Mouse (Mus musculus): Measurements from ENCODE around the gene AY358078. TPM values are rescaled to one million over a fixed set of nuclear protein-coding genes. Genes with fewer than 3 reads are reported as not detected.
"Not testable (repeated sequence)": the region's sequence is repeated elsewhere in the genome, so short reads cannot be mapped to it uniquely, and the experiment has no call there.

The AY358078 gene
- polyA plus RNA-seq, 1 experiment from 2014 or later = not detected

GRCm38 (mm10) chr14:51794106-51794505 lies 5.7 kb upstream of the AY358078 start:
- H3K4me2 ChIP-seq (ENCODE audit: low read depth, low read length) = no peak overlapping the region
- no peaks in the 10 kb centered on the region for H3K9me3 ChIP-seq (replicated peaks; ENCODE audit: control insufficient read depth, low read length)
- no peak overlapping the region for H3K9ac ChIP-seq (ENCODE audit: low read length)
- H3K27ac ChIP-seq (ENCODE audit: low read length) = no peak overlapping the region
- WGBS = 51% methylated on average over 2 of the region's 2 CpGs
- no peaks in the 10 kb centered on the region for H3K36me3 ChIP-seq (ENCODE audit: control insufficient read depth, insufficient read depth, low read length)
- no peak overlapping the region for H3K4me3 ChIP-seq (replicated peaks; ENCODE audit: low read length)
- no peaks in the 10 kb centered on the region for H3K4me1 ChIP-seq (ENCODE audit: control insufficient read depth, insufficient read depth, low read length)
- no peaks in the 10 kb centered on the region for H3K27me3 ChIP-seq (ENCODE audit: control insufficient read depth, insufficient read depth, low read length)
- no peak for ATAC-seq (ENCODE audit: insufficient read depth, low FRiP score)

GRCm38 (mm10) chr14:51826625-51827024 lies 26.8 kb downstream of the AY358078 start:
- no peak overlapping the region for H3K9ac ChIP-seq (ENCODE audit: low read length)

GRCm38 (mm10) chr14:51827842-51828241 lies 28.0 kb downstream of the AY358078 start:
- H3K4me1 ChIP-seq (ENCODE audit: control insufficient read depth, insufficient read depth, low read length); H3K36me3 ChIP-seq (ENCODE audit: control insufficient read depth, insufficient read depth, low read length); H3K4me2 ChIP-seq (ENCODE audit: low read depth, low read length); H3K9me3 ChIP-seq (replicated peaks; ENCODE audit: control insufficient read depth, low read length); H3K27me3 ChIP-seq (ENCODE audit: control insufficient read depth, insufficient read depth, low read length); H3K27ac ChIP-seq (ENCODE audit: low read length); H3K4me3 ChIP-seq (replicated peaks; ENCODE audit: low read length); H3K9ac ChIP-seq (ENCODE audit: low read length); ATAC-seq (ENCODE audit: insufficient read depth, low FRiP score): not testable (repeated sequence)
- 25% methylated on average over 5 of the region's 5 CpGs for WGBS

More at GRCm38 (mm10) chr14:51826625-51827024, 26.8 kb downstream of the AY358078 start:
- no peaks in the 10 kb centered on the region for H3K4me1 ChIP-seq (ENCODE audit: control insufficient read depth, insufficient read depth, low read length)
- no peak for ATAC-seq (ENCODE audit: insufficient read depth, low FRiP score)
- H3K36me3 ChIP-seq (ENCODE audit: control insufficient read depth, insufficient read depth, low read length) = no peaks in the 10 kb centered on the region
- no peak overlapping the region for H3K4me3 ChIP-seq (replicated peaks; ENCODE audit: low read length)
- no peak overlapping the region for H3K4me2 ChIP-seq (ENCODE audit: low read depth, low read length)
- no peaks in the 10 kb centered on the region for H3K9me3 ChIP-seq (replicated peaks; ENCODE audit: control insufficient read depth, low read length)
- 58% methylated on average over 1 of the region's 1 CpGs for WGBS
- no peaks in the 10 kb centered on the region for H3K27me3 ChIP-seq (ENCODE audit: control insufficient read depth, insufficient read depth, low read length)
- H3K27ac ChIP-seq (ENCODE audit: low read length) = no peak overlapping the region

- no peak for ATAC-seq (ENCODE audit: insufficient read depth, low FRiP score)
- no peaks in the 10 kb centered on the region for H3K27me3 ChIP-seq (ENCODE audit: control insufficient read depth, insufficient read depth, low read length)
- H3K36me3 ChIP-seq (ENCODE audit: control insufficient read depth, insufficient read depth, low read length) = no peaks in the 10 kb centered on the region
- H3K27ac ChIP-seq (ENCODE audit: low read length) = no peak overlapping the region
- H3K4me3 ChIP-seq (replicated peaks; ENCODE audit: low read length) = no peak overlapping the region
- H3K4me2 ChIP-seq (ENCODE audit: low read depth, low read length) = no peak overlapping the region
- 85% methylated on average over 6 of the region's 6 CpGs for WGBS
- H3K4me1 ChIP-seq (ENCODE audit: control insufficient read depth, insufficient read depth, low read length) = no peaks in the 10 kb centered on the region
- H3K9me3 ChIP-seq (replicated peaks; ENCODE audit: control insufficient read depth, low read length) = no peaks in the 10 kb centered on the region
- H3K9ac ChIP-seq (ENCODE audit: low read length) = no peak overlapping the region
These were observed 29.3 kb downstream of the AY358078 start for GRCm38 (mm10) chr14:51829188-51829587.

GRCm38 (mm10) chr14:51838480-51838879 lies 38.6 kb downstream of the AY358078 start:
- ATAC-seq (ENCODE audit: insufficient read depth, low FRiP score); H3K9ac ChIP-seq (ENCODE audit: low read length); H3K4me3 ChIP-seq (replicated peaks; ENCODE audit: low read length); H3K27me3 ChIP-seq (ENCODE audit: control insufficient read depth, insufficient read depth, low read length); H3K27ac ChIP-seq (ENCODE audit: low read length); H3K4me2 ChIP-seq (ENCODE audit: low read depth, low read length); H3K4me1 ChIP-seq (ENCODE audit: control insufficient read depth, insufficient read depth, low read length); H3K36me3 ChIP-seq (ENCODE audit: control insufficient read depth, insufficient read depth, low read length); H3K9me3 ChIP-seq (replicated peaks; ENCODE audit: control insufficient read depth, low read length): not testable (repeated sequence)
- WGBS = 25% methylated on average over 2 of the region's 2 CpGs

GRCm38 (mm10) chr14:51842250-51842649 lies 42.4 kb downstream of the AY358078 start:
- Histone ChIP-seq H3K4me2 (ENCODE audit: low read depth, low read length) (no peak overlapping the region), H3K4me3 (replicated peaks; ENCODE audit: low read length) (no peak overlapping the region), H3K4me1 (ENCODE audit: control insufficient read depth, insufficient read depth, low read length) (no peaks in the 10 kb centered on the region), H3K9me3 (replicated peaks; ENCODE audit: control insufficient read depth, low read length) (no peaks in the 10 kb centered on the region), H3K27ac (ENCODE audit: low read length) (no peak overlapping the region), H3K27me3 (ENCODE audit: control insufficient read depth, insufficient read depth, low read length) (no peaks in the 10 kb centered on the region), H3K9ac (ENCODE audit: low read length) (no peak overlapping the region), H3K36me3 (ENCODE audit: control insufficient read depth, insufficient read depth, low read length) (no peaks in the 10 kb centered on the region)
- WGBS = 76% methylated on average over 1 of the region's 1 CpGs
- ATAC-seq (ENCODE audit: insufficient read depth, low FRiP score) = no peak

GRCm38 (mm10) chr14:51842781-51843180 lies 42.9 kb downstream of the AY358078 start:
- no peak for ATAC-seq (ENCODE audit: insufficient read depth, low FRiP score)
- WGBS = 77% methylated on average over 2 of the region's 2 CpGs
- Histone ChIP-seq H3K9ac (ENCODE audit: low read length) (no peak overlapping the region), H3K36me3 (ENCODE audit: control insufficient read depth, insufficient read depth, low read length) (no peaks in the 10 kb centered on the region), H3K4me3 (replicated peaks; ENCODE audit: low read length) (no peak overlapping the region), H3K9me3 (replicated peaks; ENCODE audit: control insufficient read depth, low read length) (no peaks in the 10 kb centered on the region), H3K27me3 (ENCODE audit: control insufficient read depth, insufficient read depth, low read length) (no peaks in the 10 kb centered on the region), H3K27ac (ENCODE audit: low read length) (no peak overlapping the region), H3K4me1 (ENCODE audit: control insufficient read depth, insufficient read depth, low read length) (no peaks in the 10 kb centered on the region), H3K4me2 (ENCODE audit: low read depth, low read length) (no peak overlapping the region)

- no peaks in the 10 kb centered on the region for H3K4me1 ChIP-seq (ENCODE audit: control insufficient read depth, insufficient read depth, low read length)
- no peak overlapping the region for H3K27ac ChIP-seq (ENCODE audit: low read length)
- H3K36me3 ChIP-seq (ENCODE audit: control insufficient read depth, insufficient read depth, low read length) = no peaks in the 10 kb centered on the region
- no peak overlapping the region for H3K4me2 ChIP-seq (ENCODE audit: low read depth, low read length)
- H3K4me3 ChIP-seq (replicated peaks; ENCODE audit: low read length) = no peak overlapping the region
- no peak overlapping the region for H3K9ac ChIP-seq (ENCODE audit: low read length)
- H3K27me3 ChIP-seq (ENCODE audit: control insufficient read depth, insufficient read depth, low read length) = no peaks in the 10 kb centered on the region
- no peak for ATAC-seq (ENCODE audit: insufficient read depth, low FRiP score)
- no peaks in the 10 kb centered on the region for H3K9me3 ChIP-seq (replicated peaks; ENCODE audit: control insufficient read depth, low read length)
These were observed 44.0 kb downstream of the AY358078 start for GRCm38 (mm10) chr14:51843882-51844281.

GRCm38 (mm10) chr14:51846566-51846965 lies 46.7 kb downstream of the AY358078 start:
- no peaks in the 10 kb centered on the region for H3K36me3 ChIP-seq (ENCODE audit: control insufficient read depth, insufficient read depth, low read length)
- no peaks in the 10 kb centered on the region for H3K4me1 ChIP-seq (ENCODE audit: control insufficient read depth, insufficient read depth, low read length)
- no peak overlapping the region for H3K4me3 ChIP-seq (replicated peaks; ENCODE audit: low read length)
- ATAC-seq (ENCODE audit: insufficient read depth, low FRiP score) = no peak
- no peaks in the 10 kb centered on the region for H3K27me3 ChIP-seq (ENCODE audit: control insufficient read depth, insufficient read depth, low read length)
- H3K27ac ChIP-seq (ENCODE audit: low read length) = no peak overlapping the region
- H3K4me2 ChIP-seq (ENCODE audit: low read depth, low read length) = no peak overlapping the region
- no peaks in the 10 kb centered on the region for H3K9me3 ChIP-seq (replicated peaks; ENCODE audit: control insufficient read depth, low read length)
- WGBS = 52% methylated on average over 3 of the region's 3 CpGs
- H3K9ac ChIP-seq (ENCODE audit: low read length) = no peak overlapping the region

- 48% methylated on average over 3 of the region's 3 CpGs for WGBS
- not testable (repeated sequence) for H3K4me2 ChIP-seq (ENCODE audit: low read depth, low read length); H3K4me3 ChIP-seq (replicated peaks; ENCODE audit: low read length); H3K9ac ChIP-seq (ENCODE audit: low read length); H3K36me3 ChIP-seq (ENCODE audit: control insufficient read depth, insufficient read depth, low read length); H3K9me3 ChIP-seq (replicated peaks; ENCODE audit: control insufficient read depth, low read length); H3K4me1 ChIP-seq (ENCODE audit: control insufficient read depth, insufficient read depth, low read length); ATAC-seq (ENCODE audit: insufficient read depth, low FRiP score); H3K27ac ChIP-seq (ENCODE audit: low read length); H3K27me3 ChIP-seq (ENCODE audit: control insufficient read depth, insufficient read depth, low read length)
These were observed 51.2 kb downstream of the AY358078 start for GRCm38 (mm10) chr14:51851006-51851405.
